Mouse (Mus musculus): ENCODE measurements at regions not wholly inside any gene's neighbourhood (a gene's known extent, or its start where the extent isn't known, plus 50 kb on each side); places are given as distances from the start of the nearest gene placed in this dataset.

GRCm38 (mm10) chr17:3892826-3893225 lies 196.8 kb upstream of the Nox3 start:
- Histone ChIP-seq H3K9me3 (ENCODE audit: low read length) (no peaks in the 10 kb centered on the region), H3K27me3 (ENCODE audit: insufficient read depth, low read length) (no peaks in the 10 kb centered on the region), H3K9ac (replicated peaks; ENCODE audit: low read length) (no peak overlapping the region), H3K4me2 (ENCODE audit: low read depth, low read length) (no peak overlapping the region), H3K36me3 (ENCODE audit: insufficient read depth, low read length) (no peaks in the 10 kb centered on the region), H3K4me1 (ENCODE audit: insufficient read depth, low read length) (no peaks in the 10 kb centered on the region), H3K4me3 (ENCODE audit: low read length) (no peak overlapping the region), H3K27ac (no peak overlapping the region)
- no peak for TF ChIP-seq CTCF (IDR thresholded peaks at IDR 0.05; ENCODE audit: low read depth)
- ATAC-seq (no peak), DNase-seq (ENCODE audit: low spot score) (no peak)
- WGBS, result 87% methylated on average over 3 of the region's 3 CpGs

- H3K27me3 ChIP-seq (ENCODE audit: insufficient read depth, low read length), result no peaks in the 10 kb centered on the region
- no peak for TF ChIP-seq CTCF (IDR thresholded peaks at IDR 0.05; ENCODE audit: low read depth)
- DNase-seq (ENCODE audit: low spot score) (no peak), ATAC-seq (no peak)
- H3K4me3 ChIP-seq (ENCODE audit: low read length), result no peak overlapping the region
- H3K9ac ChIP-seq (replicated peaks; ENCODE audit: low read length), result no peak overlapping the region
- H3K9me3 ChIP-seq (ENCODE audit: low read length), result no peaks in the 10 kb centered on the region
- no peaks in the 10 kb centered on the region for H3K36me3 ChIP-seq (ENCODE audit: insufficient read depth, low read length)
- H3K27ac ChIP-seq, result no peak overlapping the region
- no peaks in the 10 kb centered on the region for H3K4me1 ChIP-seq (ENCODE audit: insufficient read depth, low read length)
- H3K4me2 ChIP-seq (ENCODE audit: low read depth, low read length), result no peak overlapping the region
- WGBS, result 32% methylated on average over 1 of the region's 1 CpGs
Measured at GRCm38 (mm10) chr17:3883146-3883545, 187.1 kb upstream of the Nox3 start.

- Histone ChIP-seq H3K4me1 (ENCODE audit: insufficient read depth, low read length) (no peaks in the 10 kb centered on the region), H3K9me3 (ENCODE audit: low read length) (no peaks in the 10 kb centered on the region), H3K9ac (replicated peaks; ENCODE audit: low read length) (no peak overlapping the region), H3K27me3 (ENCODE audit: insufficient read depth, low read length) (no peaks in the 10 kb centered on the region), H3K27ac (no peak overlapping the region), H3K36me3 (ENCODE audit: insufficient read depth, low read length) (no peaks in the 10 kb centered on the region), H3K4me2 (ENCODE audit: low read depth, low read length) (no peak overlapping the region), H3K4me3 (ENCODE audit: low read length) (no peak overlapping the region)
- no peak for TF ChIP-seq CTCF (IDR thresholded peaks at IDR 0.05; ENCODE audit: low read depth)
- no peak for DNase-seq (ENCODE audit: low spot score)
- 78% methylated on average over 3 of the region's 3 CpGs for WGBS
- ATAC-seq, result no peak
Measured at GRCm38 (mm10) chr17:3879075-3879474, 183.0 kb upstream of the Nox3 start.

GRCm38 (mm10) chr17:3869459-3870194 lies 173.6 kb upstream of the Nox3 start:
- no peak for ATAC-seq
- H3K36me3 ChIP-seq (ENCODE audit: insufficient read depth, low read length), result no peaks in the 10 kb centered on the region
- H3K9ac ChIP-seq (replicated peaks; ENCODE audit: low read length), result no peak overlapping the region
- H3K27me3 ChIP-seq (ENCODE audit: insufficient read depth, low read length), result no peaks in the 10 kb centered on the region
- no peak overlapping the region for H3K4me3 ChIP-seq (ENCODE audit: low read length)
- DNase-seq (ENCODE audit: low spot score), result peak; percentile 48
- no peak overlapping the region for H3K27ac ChIP-seq
- H3K4me1 ChIP-seq (ENCODE audit: insufficient read depth, low read length), result no peaks in the 10 kb centered on the region
- H3K4me2 ChIP-seq (ENCODE audit: low read depth, low read length), result no peak overlapping the region
- 27% methylated on average over 4 of the region's 4 CpGs for WGBS
- TF ChIP-seq CTCF (IDR thresholded peaks at IDR 0.05; ENCODE audit: low read depth), result 0 out of 2 replicates have a peak, but pooled peaks have one; percentile 11
- no peaks in the 10 kb centered on the region for H3K9me3 ChIP-seq (ENCODE audit: low read length)

GRCm38 (mm10) chr17:3862384-3862783 lies 166.3 kb upstream of the Nox3 start:
- ATAC-seq, result no peak
- Histone ChIP-seq H3K4me2 (ENCODE audit: low read depth, low read length) (no peak overlapping the region), H3K4me1 (ENCODE audit: insufficient read depth, low read length) (no peaks in the 10 kb centered on the region), H3K9me3 (ENCODE audit: low read length) (no peaks in the 10 kb centered on the region), H3K27me3 (ENCODE audit: insufficient read depth, low read length) (no peaks in the 10 kb centered on the region), H3K36me3 (ENCODE audit: insufficient read depth, low read length) (no peaks in the 10 kb centered on the region), H3K9ac (replicated peaks; ENCODE audit: low read length) (no peak overlapping the region), H3K4me3 (ENCODE audit: low read length) (no peak overlapping the region), H3K27ac (no peak overlapping the region)
- 22% methylated on average over 2 of the region's 2 CpGs for WGBS
- no peak for DNase-seq (ENCODE audit: low spot score)
- TF ChIP-seq CTCF (IDR thresholded peaks at IDR 0.05; ENCODE audit: low read depth), result peak; percentile 21; the same call in 1 of the 2 replicates

- ATAC-seq (0 out of 2 replicates have a peak, but pooled peaks have one; percentile 58), DNase-seq (ENCODE audit: low spot score) (peak; percentile 51)
- no peak overlapping the region for H3K27ac ChIP-seq
- H3K9ac ChIP-seq (replicated peaks; ENCODE audit: low read length), result no peak overlapping the region
- H3K4me2 ChIP-seq (ENCODE audit: low read depth, low read length), result no peak overlapping the region
- H3K27me3 ChIP-seq (ENCODE audit: insufficient read depth, low read length), result no peaks in the 10 kb centered on the region
- no peak for TF ChIP-seq CTCF (IDR thresholded peaks at IDR 0.05; ENCODE audit: low read depth)
- H3K4me3 ChIP-seq (ENCODE audit: low read length), result no peak overlapping the region
- H3K4me1 ChIP-seq (ENCODE audit: insufficient read depth, low read length), result no peaks in the 10 kb centered on the region
- 57% methylated on average over 4 of the region's 4 CpGs for WGBS
- H3K9me3 ChIP-seq (ENCODE audit: low read length), result no peaks in the 10 kb centered on the region
- no peaks in the 10 kb centered on the region for H3K36me3 ChIP-seq (ENCODE audit: insufficient read depth, low read length)
Measured at GRCm38 (mm10) chr17:3836386-3836785, 140.3 kb upstream of the Nox3 start.

- no peaks in the 10 kb centered on the region for H3K27me3 ChIP-seq (ENCODE audit: insufficient read depth, low read length)
- H3K27ac ChIP-seq, result no peak overlapping the region
- H3K4me1 ChIP-seq (ENCODE audit: insufficient read depth, low read length), result no peaks in the 10 kb centered on the region
- no peak for TF ChIP-seq CTCF (IDR thresholded peaks at IDR 0.05; ENCODE audit: low read depth)
- H3K9ac ChIP-seq (replicated peaks; ENCODE audit: low read length), result no peak overlapping the region
- ATAC-seq, result no peak
- no peaks in the 10 kb centered on the region for H3K9me3 ChIP-seq (ENCODE audit: low read length)
- H3K4me3 ChIP-seq (ENCODE audit: low read length), result no peak overlapping the region
- no peak overlapping the region for H3K4me2 ChIP-seq (ENCODE audit: low read depth, low read length)
- WGBS, result 43% methylated on average over 2 of the region's 2 CpGs
- DNase-seq (ENCODE audit: low spot score), result peak; percentile 39
- no peaks in the 10 kb centered on the region for H3K36me3 ChIP-seq (ENCODE audit: insufficient read depth, low read length)
Measured at GRCm38 (mm10) chr17:3811187-3811586, 115.1 kb upstream of the Nox3 start.

Measured in hindbrain, postnatal 0 days (tissue).